Mouse (Mus musculus) gastrocnemius, postnatal 14 days (tissue): ENCODE data around the gene Zfp574. TPM values are rescaled to one million over a fixed set of nuclear protein-coding genes. Genes with fewer than 3 reads are reported as not detected.

ENCODE experiments used
- DNase-seq: peaks from one replicate; pipeline ENCODE4 v3.0.0; 2021; ENCODE audit warnings: mixed read lengths
- intact Hi-C: fragments of 180-260 bp; cut with DNase I; formaldehyde crosslinking; loops from one replicate; pipeline ENCODE4 v1.15.1; 2025; ENCODE audit warnings: low total_unique reads
- total RNA-seq, 2 experiments: library from RNA; stranded (reverse); gene quantifications; 2 replicates each; pipeline ENCODE4 v1.2.3; 2021

Gene Zfp574
- total RNA-seq, 2 experiments from 2014 or later, result 5.5 to 6.3 TPM

- intact Hi-C loops, result no loop called here
Measured at GRCm38 (mm10) chr7:25105411-25106160, 33.2 kb downstream of the Zfp574 start.

GRCm38 (mm10) chr7:25106790-25107502 is 34.6 kb downstream of the Zfp574 start:
- intact Hi-C loops, result no loop called here
- no peak for DNase-seq

More at GRCm38 (mm10) chr7:25105411-25106160, 33.2 kb downstream of the Zfp574 start:
- DNase-seq, result peak; percentile 67

GRCm38 (mm10) chr7:25109355-25109754 is 37.0 kb downstream of the Zfp574 start:
- DNase-seq, result no peak
- intact Hi-C loops, result no loop called here

GRCm38 (mm10) chr7:25110336-25110735 is 38.0 kb downstream of the Zfp574 start:
- intact Hi-C loops, result no loop called here
- DNase-seq, result no peak

GRCm38 (mm10) chr7:25112178-25112955 is 40.0 kb downstream of the Zfp574 start:
- DNase-seq, result no peak
- intact Hi-C loops, result no loop called here

GRCm38 (mm10) chr7:25112956-25113603 is 40.7 kb downstream of the Zfp574 start:
- intact Hi-C loops, result no loop called here

GRCm38 (mm10) chr7:25120061-25120834 is 47.9 kb downstream of the Zfp574 start:
- no peak for DNase-seq
- intact Hi-C loops, result no loop called here

More at GRCm38 (mm10) chr7:25112956-25113603, 40.7 kb downstream of the Zfp574 start:
- no peak for DNase-seq

- no peak for DNase-seq
- intact Hi-C loops, result no loop called here
Measured at GRCm38 (mm10) chr7:25121240-25121786, 48.9 kb downstream of the Zfp574 start.

- intact Hi-C loops, result no loop called here
- DNase-seq, result no peak
Measured at GRCm38 (mm10) chr7:25125716-25126281, 53.4 kb downstream of the Zfp574 start.

GRCm38 (mm10) chr7:25127971-25128370 is 55.6 kb downstream of the Zfp574 start:
- intact Hi-C loops, result no loop called here
- DNase-seq, result no peak

- intact Hi-C loops, result no loop called here
- no peak for DNase-seq
Measured at GRCm38 (mm10) chr7:25129390-25129979, 57.1 kb downstream of the Zfp574 start.

- intact Hi-C loops, result loop anchor here (10.0 kb wide), 1 partner anchor 184 kb away; the partner anchor contains the start of gene Megf8
- DNase-seq, result no peak
Measured at GRCm38 (mm10) chr7:25130565-25130964, 58.2 kb downstream of the Zfp574 start.

- no peak for DNase-seq
- intact Hi-C loops, result loop anchor here (10.0 kb wide), 1 partner anchor 184 kb away; the partner anchor contains the start of gene Megf8
Measured at GRCm38 (mm10) chr7:25131247-25131646, 58.9 kb downstream of the Zfp574 start.

GRCm38 (mm10) chr7:25132318-25132960 is 60.1 kb downstream of the Zfp574 start:
- intact Hi-C loops, result loop anchor here (2.0 to 10.0 kb wide), 2 partner anchors 48 to 182 kb away; partner anchors contain the start of gene Megf8
- no peak for DNase-seq
